Mouse (Mus musculus) small intestine, adult 2 months (tissue): ENCODE results near the gene Alk. TPM values are rescaled to one million over a fixed set of nuclear protein-coding genes. Genes with fewer than 3 reads are reported as not detected.

Experiments used
- H3K27ac ChIP-seq: fragments of 200-500 bp; 2 replicates; pipeline ENCODE4 v1.5.1; 2012; ENCODE audit warnings: low read depth, low read length, control low read depth, inconsistent platforms; ENCODE audit not compliant: insufficient read depth
- H3K27me3 ChIP-seq: fragments of 200-500 bp; 2 replicates; pipeline ENCODE4 v1.6.1; 2012; ENCODE audit warnings: mild to moderate bottlenecking, moderate library complexity, low read length, inconsistent platforms; ENCODE audit not compliant: control insufficient read depth, insufficient read depth
- H3K36me3 ChIP-seq: fragments of 200-500 bp; 2 replicates; pipeline ENCODE4 v1.6.1; 2012; ENCODE audit warnings: mild to moderate bottlenecking, low read length, control low read depth, inconsistent platforms; ENCODE audit not compliant: control insufficient read depth, insufficient read depth
- H3K4me1 ChIP-seq: fragments of 200-500 bp; 2 replicates; pipeline ENCODE4 v1.6.1; 2012; ENCODE audit warnings: low read length, inconsistent platforms, mixed read lengths; ENCODE audit not compliant: control insufficient read depth, insufficient read depth, insufficient read length
- H3K4me3 ChIP-seq: fragments of 200-500 bp; 2 replicates; pipeline ENCODE4 v1.5.1; 2012; ENCODE audit warnings: low read depth, mild to moderate bottlenecking, control low read depth, inconsistent platforms, low read length, moderate library complexity
- CTCF ChIP-seq: fragments of 200-500 bp; IDR thresholded peaks from 2 replicates; pipeline ENCODE4 v1.5.1; 2012; ENCODE audit warnings: low read depth, mild to moderate bottlenecking, control low read depth, inconsistent platforms, low read length, moderate library complexity, mixed read lengths; ENCODE audit not compliant: insufficient replicate concordance, insufficient read length; ENCODE audit errors: extremely low read depth
- POLR2A ChIP-seq: fragments of 200-500 bp; IDR thresholded peaks from 2 replicates; pipeline ENCODE4 v1.6.1; 2012; ENCODE audit warnings: low read depth, mild to moderate bottlenecking, control low read depth, inconsistent platforms, low read length, moderate library complexity
- WGBS: fragments of 180-500 bp; shearing (Covaris S2); methylation state at CpG from one replicate; pipeline ENCODE4 v1.1.7; 2018; 5-methylcytosine and 5-hydroxymethylcytosine counted together
- polyA plus RNA-seq: library from polyadenylated mRNA; depleted of rRNA; stranded (reverse); fragments of >200 nt; gene quantifications from 2 replicates; pipeline ENCODE4 v1.2.3, GENCODE M21; 2012

Gene Alk
- polyA plus RNA-seq, 1 experiment: 0.09 TPM

DNA sequence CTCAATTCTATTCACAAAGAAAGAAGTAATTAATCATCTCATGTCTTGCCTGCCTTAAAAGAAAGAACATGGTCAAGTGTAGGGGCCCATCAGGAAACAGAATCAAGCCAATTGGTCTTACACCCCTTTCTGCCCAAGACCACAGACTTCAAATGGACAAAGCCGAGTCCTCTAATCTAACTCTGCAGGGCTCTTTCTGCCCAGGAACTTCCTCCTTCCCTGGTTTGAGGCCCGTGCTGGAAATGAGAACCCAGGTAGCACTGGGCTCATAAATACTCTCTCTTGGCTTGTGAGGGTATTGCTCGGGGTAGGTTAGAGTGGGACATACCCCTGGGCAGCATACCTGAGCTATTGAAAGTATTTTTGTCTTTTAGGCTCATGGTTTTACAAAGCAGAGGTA lies 451.4 kb downstream of the Alk start:
- Histone ChIP-seq H3K4me3 (no peak overlapping the region), H3K27ac (no peak overlapping the region), H3K4me1 (no peaks in the 10 kb centered on the region), H3K27me3 (no peaks in the 10 kb centered on the region), H3K36me3 (no peaks in the 10 kb centered on the region)
- WGBS: 61% methylated on average over 3 of the region's 3 CpGs
- no peak for TF ChIP-seq CTCF
- no peak for TF ChIP-seq POLR2A

DNA sequence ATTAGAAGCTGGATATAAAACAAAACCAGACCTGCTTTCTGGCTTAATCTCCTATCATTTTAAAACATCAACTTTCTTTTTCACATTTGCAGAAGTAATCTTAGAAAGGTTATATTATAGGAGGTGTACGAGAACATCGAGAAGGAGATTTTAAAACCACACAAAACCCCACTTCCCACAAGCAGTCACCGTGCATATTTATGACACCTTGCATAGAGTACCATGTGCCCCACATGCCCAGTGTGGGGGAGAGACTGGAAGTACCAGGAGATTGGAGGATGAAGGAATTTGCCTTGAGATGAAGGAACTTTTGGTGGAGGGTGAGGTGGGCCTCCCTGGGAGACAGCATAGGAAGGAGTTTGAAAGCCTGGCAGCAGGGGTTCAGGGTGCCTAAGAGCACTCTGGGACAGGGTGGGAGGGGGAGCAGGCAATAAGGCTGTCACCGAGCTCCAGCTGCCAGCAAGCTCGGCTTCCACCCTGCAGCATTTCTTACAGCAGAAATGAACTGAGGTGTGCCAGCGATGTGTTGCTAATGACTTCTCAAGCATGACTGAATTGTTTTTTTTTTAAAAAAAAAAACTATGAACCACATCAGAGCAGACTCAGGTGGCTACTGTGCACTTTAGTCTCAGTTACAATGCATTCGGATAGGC lies 459.4 kb downstream of the Alk start:
- no peak overlapping the region for H3K4me3 ChIP-seq
- TF ChIP-seq CTCF (no peak), POLR2A (no peak)
- no peak overlapping the region for H3K27ac ChIP-seq
- H3K4me1 ChIP-seq: no peaks in the 10 kb centered on the region
- H3K27me3 ChIP-seq: no peaks in the 10 kb centered on the region
- WGBS: 66% methylated on average over 7 of the region's 7 CpGs
- H3K36me3 ChIP-seq: no peaks in the 10 kb centered on the region

DNA sequence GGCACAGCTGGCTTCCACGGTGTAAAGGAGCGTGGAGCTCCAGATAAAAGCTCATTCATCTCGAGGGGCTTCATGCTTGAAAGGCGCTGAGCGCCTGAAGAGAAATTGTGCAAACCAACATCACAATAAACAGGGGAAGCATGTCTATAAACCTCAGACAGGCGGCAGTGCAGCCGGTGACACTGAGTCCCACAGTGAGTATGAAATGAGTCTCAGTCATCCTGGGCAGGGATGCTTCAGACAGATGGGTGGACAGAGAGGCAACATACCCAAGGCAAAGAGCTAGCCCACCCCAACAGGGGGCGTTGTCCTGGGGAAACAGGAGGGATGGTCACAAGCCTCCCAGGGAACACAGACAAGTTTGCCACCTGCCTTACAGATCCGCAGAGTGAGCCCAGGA lies 460.0 kb downstream of the Alk start:
- Histone ChIP-seq H3K4me1 (no peaks in the 10 kb centered on the region), H3K27ac (no peak overlapping the region), H3K4me3 (no peak overlapping the region), H3K36me3 (no peaks in the 10 kb centered on the region), H3K27me3 (no peaks in the 10 kb centered on the region)
- WGBS: 82% methylated on average over 9 of the region's 9 CpGs
- no peak for TF ChIP-seq CTCF

DNA sequence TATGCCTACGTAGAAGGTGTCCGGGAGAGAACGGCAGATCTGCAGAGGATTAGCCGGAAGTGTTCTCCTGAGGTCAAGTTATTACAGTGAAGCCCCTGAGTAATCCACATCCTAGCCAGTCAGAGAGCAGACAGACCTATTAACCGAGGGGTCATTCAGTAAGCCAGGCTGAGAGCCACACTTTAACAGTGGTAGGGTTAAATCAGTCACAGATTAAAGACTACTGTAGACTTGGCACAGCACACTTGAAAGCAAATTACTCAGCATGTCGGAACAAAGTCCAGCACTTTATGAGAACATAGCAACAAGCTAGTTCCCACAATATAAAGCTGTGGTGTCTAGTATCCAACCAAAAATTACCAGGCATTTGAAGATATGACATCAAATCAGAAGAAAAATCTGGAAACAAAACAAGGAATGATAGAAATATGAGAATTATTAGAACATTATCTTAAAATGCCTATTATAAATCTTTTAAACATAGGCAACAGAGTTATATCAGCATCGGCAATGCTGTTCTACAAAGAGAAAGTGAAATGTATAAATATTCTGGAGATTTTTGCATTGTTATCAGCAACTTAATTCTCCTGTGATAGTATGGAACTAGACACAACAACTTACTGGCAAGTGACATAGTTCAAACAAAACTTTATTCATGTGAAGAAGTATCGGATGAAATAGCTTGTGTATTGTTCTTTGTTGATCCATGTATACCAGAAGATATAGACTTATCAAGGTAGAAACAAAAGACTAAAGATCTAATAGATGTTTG lies 472.1 kb downstream of the Alk start:
- no peaks in the 10 kb centered on the region for H3K27me3 ChIP-seq
- H3K4me1 ChIP-seq: no peaks in the 10 kb centered on the region
- H3K4me3 ChIP-seq: no peak overlapping the region
- TF ChIP-seq CTCF: no peak
- TF ChIP-seq POLR2A: no peak
- no peaks in the 10 kb centered on the region for H3K36me3 ChIP-seq
- H3K27ac ChIP-seq: no peak overlapping the region
- WGBS: 30% methylated on average over 8 of the region's 8 CpGs

DNA sequence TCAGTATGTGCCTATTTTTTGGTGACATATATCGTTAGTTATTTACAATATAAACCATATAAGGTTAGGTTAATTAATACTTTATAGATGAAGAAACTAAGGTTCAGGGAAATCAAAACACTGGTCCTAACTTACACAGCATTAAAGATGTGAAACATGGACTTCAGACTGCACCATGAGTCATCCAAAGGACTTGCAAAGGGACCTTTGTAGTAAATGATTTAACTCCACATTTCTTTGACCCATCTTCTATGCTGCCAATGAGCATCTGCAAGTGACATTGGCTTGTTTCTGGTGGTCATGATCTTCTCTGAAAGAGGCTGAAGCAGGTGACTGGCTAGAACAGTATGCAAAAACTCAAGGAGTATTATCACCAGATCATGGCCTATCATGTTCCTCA lies 482.8 kb downstream of the Alk start:
- H3K27me3 ChIP-seq: no peaks in the 10 kb centered on the region
- WGBS: 68% methylated on average over 1 of the region's 1 CpGs
- H3K4me3 ChIP-seq: no peak overlapping the region
- H3K4me1 ChIP-seq: no peaks in the 10 kb centered on the region
- no peaks in the 10 kb centered on the region for H3K36me3 ChIP-seq
- no peak for TF ChIP-seq CTCF
- no peak for TF ChIP-seq POLR2A
- no peak overlapping the region for H3K27ac ChIP-seq

DNA sequence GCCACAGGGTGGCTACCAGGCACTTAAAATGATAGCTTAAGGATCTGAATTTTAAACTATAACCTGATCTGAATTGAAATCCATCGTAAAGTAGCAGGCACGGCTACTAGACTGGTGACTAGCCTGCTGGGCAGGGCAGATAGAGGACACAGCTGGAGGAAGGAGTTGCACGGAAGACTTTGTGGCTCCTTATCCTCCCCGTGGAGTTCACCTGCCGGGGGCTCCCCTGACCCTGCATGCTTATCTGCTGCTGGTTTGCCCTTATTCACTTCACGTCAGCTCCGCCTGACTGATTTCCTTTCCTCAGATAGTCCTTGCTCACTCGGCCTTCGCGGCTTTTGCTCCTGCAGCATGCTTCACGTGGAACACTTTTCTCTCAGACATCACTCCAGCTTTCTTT lies 484.1 kb downstream of the Alk start:
- Histone ChIP-seq H3K36me3 (no peaks in the 10 kb centered on the region), H3K4me3 (no peak overlapping the region), H3K27me3 (no peaks in the 10 kb centered on the region), H3K4me1 (no peaks in the 10 kb centered on the region), H3K27ac (no peak overlapping the region)
- no peak for TF ChIP-seq CTCF
- TF ChIP-seq POLR2A: no peak
- 30% methylated on average over 11 of the region's 11 CpGs for WGBS

DNA sequence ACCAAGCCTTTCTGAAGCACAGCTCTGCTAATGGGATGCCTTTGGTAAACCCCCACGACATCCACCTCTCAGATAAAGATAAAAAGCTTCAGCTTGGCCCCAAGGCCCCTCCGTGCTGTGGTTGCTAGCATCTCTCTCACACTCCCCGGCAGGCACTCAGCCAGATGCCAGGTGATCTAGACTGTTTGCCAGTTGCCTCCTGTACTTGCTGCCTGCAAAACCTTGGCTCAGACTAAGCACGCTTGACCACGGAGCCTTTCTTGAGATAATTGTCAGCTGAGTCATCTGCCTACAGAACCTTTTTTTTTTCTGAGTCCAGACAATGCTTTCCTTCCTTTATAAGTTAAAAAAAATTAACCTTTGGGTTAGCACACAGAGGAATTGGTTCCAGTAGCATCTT lies 486.1 kb downstream of the Alk start:
- 22% methylated on average over 5 of the region's 5 CpGs for WGBS

More for the DNA sequence above, 486.1 kb downstream of the Alk start:
- H3K4me1 ChIP-seq: no peaks in the 10 kb centered on the region
- TF ChIP-seq CTCF (no peak), POLR2A (no peak)
- no peaks in the 10 kb centered on the region for H3K36me3 ChIP-seq
- H3K27ac ChIP-seq: no peak overlapping the region
- H3K4me3 ChIP-seq: no peak overlapping the region
- H3K27me3 ChIP-seq: no peaks in the 10 kb centered on the region
